Mouse (Mus musculus) heart, embryonic 10.5 days (tissue): Measurements from ENCODE around the gene Kcnip3. TPM values are rescaled to one million over a fixed set of nuclear protein-coding genes. Genes with fewer than 3 reads are reported as not detected.

Experiments
- polyA plus RNA-seq: library from polyadenylated mRNA; unstranded; fragments of >200 nt; fragmentation: Nextera tagmentation; extraction: Ambion mirVana; gene quantifications from 2 replicates; pipeline ENCODE4 v1.2.1, GENCODE M21; 2016

Gene Kcnip3
- polyA plus RNA-seq, 1 experiment from 2014 or later, result 2.1 TPM

Other genes with a start within 250 kb of the Kcnip3 start
- gene Dusp2, start 185.9 kb downstream of the Kcnip3 start, polyA plus RNA-seq, result 14.1 and 15.7 TPM in 2 replicates
- 0.08 TPM in 1 of 2 replicates, not detected in the other for gene Astl, start 183.5 kb downstream of the Kcnip3 start, polyA plus RNA-seq
- gene Adra2b, start 158.9 kb downstream of the Kcnip3 start, polyA plus RNA-seq, result 9.2 and 10.1 TPM in 2 replicates
- 0.28 and 0.71 TPM in 2 replicates for gene Gpat2, start 96.9 kb downstream of the Kcnip3 start, polyA plus RNA-seq
- 24.5 and 27.8 TPM in 2 replicates for gene Fahd2a, start 77.5 kb downstream of the Kcnip3 start, polyA plus RNA-seq
- 0.33 and 1.2 TPM in 2 replicates for gene Prom2, start 19.4 kb upstream of the Kcnip3 start, polyA plus RNA-seq
- 2.8 and 4.4 TPM in 2 replicates for gene Zfp661, start 65.0 kb upstream of the Kcnip3 start, polyA plus RNA-seq
- 155 and 156 TPM in 2 replicates for gene Mrps5, start 65.1 kb upstream of the Kcnip3 start, polyA plus RNA-seq
- 1.7 and 1.8 TPM in 2 replicates for gene Mal, start 134.6 kb upstream of the Kcnip3 start, polyA plus RNA-seq
- 2.0 and 2.8 TPM in 2 replicates for gene Mall, start 207.8 kb upstream of the Kcnip3 start, polyA plus RNA-seq